Mouse (Mus musculus): ENCODE data around the gene Map1lc3a. TPM values are rescaled to one million over a fixed set of nuclear protein-coding genes. Genes with fewer than 3 reads are reported as not detected.

Map1lc3a gene
- polyA plus RNA-seq, 1 experiment from 2014 or later: 113 TPM

DNA sequence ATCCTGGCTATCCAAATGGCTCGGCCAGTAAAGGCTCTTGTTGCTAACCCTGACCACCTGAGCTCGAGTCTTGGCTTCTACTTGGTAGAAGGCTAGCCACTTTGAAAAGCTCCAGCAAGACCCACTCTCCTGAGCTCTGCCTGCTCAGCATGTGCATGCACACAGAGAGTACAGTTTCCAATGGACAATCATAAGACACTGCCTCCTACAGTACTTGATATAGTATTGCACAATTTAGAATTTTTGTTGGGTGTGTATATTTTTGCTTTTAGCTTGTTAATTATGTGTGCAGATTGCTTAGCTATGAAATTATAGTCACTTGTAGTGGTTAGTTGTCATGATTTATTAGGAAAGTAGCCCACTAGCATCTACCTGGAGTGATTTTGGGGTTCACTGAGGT is 27.4 kb upstream of the Map1lc3a start:
- H3K36me3 ChIP-seq (replicated peaks; ENCODE audit: control insufficient read depth, insufficient read depth, low read depth, low read length): peaks cover 24% of the 10 kb centered on the region
- WGBS: 88% methylated on average over 2 of the region's 2 CpGs
- ATAC-seq (replicated peaks; ENCODE audit: insufficient number of reproducible peaks, low FRiP score, low TSS enrichment, low read depth): no peak

DNA sequence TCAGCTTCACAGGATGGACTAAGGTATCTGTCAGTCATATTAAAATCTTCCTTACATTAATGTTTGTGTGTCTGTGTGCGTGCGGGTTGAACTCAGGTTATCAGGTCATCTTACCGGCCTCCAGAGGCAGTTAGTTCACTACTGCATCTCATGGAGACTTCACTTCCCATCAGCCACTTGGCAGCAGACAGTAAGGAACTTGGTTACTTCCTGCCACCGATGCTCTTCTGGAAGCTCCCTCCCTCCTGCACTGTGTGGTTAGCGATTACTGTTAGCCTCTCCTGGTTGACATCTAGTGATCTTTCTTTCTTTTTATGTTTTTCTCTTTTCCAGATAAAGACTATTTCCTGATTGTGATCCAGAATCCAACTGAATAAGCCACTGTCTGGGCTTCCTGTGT is 26.5 kb upstream of the Map1lc3a start:
- H3K4me2 ChIP-seq (ENCODE audit: low read depth, low read length): no peak overlapping the region
- DNase-seq (ENCODE audit: low spot score) (no peak), ATAC-seq (replicated peaks; ENCODE audit: insufficient number of reproducible peaks, low FRiP score, low TSS enrichment, low read depth) (no peak)
- no peak overlapping the region for H3K27ac ChIP-seq (replicated peaks; ENCODE audit: low read depth, low read length)
- WGBS: 92% methylated on average over 5 of the region's 5 CpGs
- H3K9me3 ChIP-seq (replicated peaks; ENCODE audit: control insufficient read depth, low read length): no peaks in the 10 kb centered on the region
- H3K9ac ChIP-seq (replicated peaks; ENCODE audit: low read length): no peak overlapping the region
- H3K4me3 ChIP-seq (ENCODE audit: low read depth, low read length): no peak overlapping the region
- H3K27me3 ChIP-seq (ENCODE audit: control insufficient read depth, insufficient read depth, low read length): no peaks in the 10 kb centered on the region
- H3K36me3 ChIP-seq (replicated peaks; ENCODE audit: control insufficient read depth, insufficient read depth, low read depth, low read length): peaks cover 24% of the 10 kb centered on the region
- no peaks in the 10 kb centered on the region for H3K4me1 ChIP-seq (ENCODE audit: control insufficient read depth, insufficient read depth, low read length)

More for the DNA sequence above, 27.4 kb upstream of the Map1lc3a start:
- Histone ChIP-seq H3K27me3 (ENCODE audit: control insufficient read depth, insufficient read depth, low read length) (no peaks in the 10 kb centered on the region), H3K27ac (replicated peaks; ENCODE audit: low read depth, low read length) (no peak overlapping the region), H3K9ac (replicated peaks; ENCODE audit: low read length) (no peak overlapping the region), H3K4me1 (ENCODE audit: control insufficient read depth, insufficient read depth, low read length) (no peaks in the 10 kb centered on the region), H3K4me2 (ENCODE audit: low read depth, low read length) (no peak overlapping the region), H3K4me3 (ENCODE audit: low read depth, low read length) (no peak overlapping the region), H3K9me3 (replicated peaks; ENCODE audit: control insufficient read depth, low read length) (no peaks in the 10 kb centered on the region)
- no peak for DNase-seq (ENCODE audit: low spot score)

DNA sequence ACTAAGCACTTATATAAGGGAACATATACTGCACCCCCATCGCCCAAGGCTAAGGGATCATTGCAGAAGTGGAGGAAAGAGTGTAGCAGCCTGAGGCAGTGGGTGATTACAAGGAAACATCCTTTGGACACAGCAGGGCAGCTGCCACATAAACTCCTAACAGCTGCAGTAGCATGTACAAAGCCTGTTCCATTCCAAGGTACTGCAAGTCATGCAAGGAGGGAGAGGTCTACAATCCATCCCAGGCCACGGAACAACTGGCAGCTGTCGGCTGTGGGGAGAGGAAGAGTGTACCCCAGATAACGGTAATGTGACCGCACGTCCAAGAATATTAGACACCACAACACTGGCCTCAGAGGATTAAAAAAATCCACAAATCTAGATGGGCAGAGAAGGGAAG is 10.6 kb upstream of the Map1lc3a start:
- WGBS: 83% methylated on average over 6 of the region's 6 CpGs
- no peak overlapping the region for H3K4me3 ChIP-seq (ENCODE audit: low read depth, low read length)
- no peak for ATAC-seq (replicated peaks; ENCODE audit: insufficient number of reproducible peaks, low FRiP score, low TSS enrichment, low read depth)
- no peak overlapping the region for H3K9ac ChIP-seq (replicated peaks; ENCODE audit: low read length)
- no peaks in the 10 kb centered on the region for H3K36me3 ChIP-seq (replicated peaks; ENCODE audit: control insufficient read depth, insufficient read depth, low read depth, low read length)
- no peaks in the 10 kb centered on the region for H3K27me3 ChIP-seq (ENCODE audit: control insufficient read depth, insufficient read depth, low read length)
- H3K27ac ChIP-seq (replicated peaks; ENCODE audit: low read depth, low read length): no peak overlapping the region
- H3K9me3 ChIP-seq (replicated peaks; ENCODE audit: control insufficient read depth, low read length): no peaks in the 10 kb centered on the region
- no peak overlapping the region for H3K4me2 ChIP-seq (ENCODE audit: low read depth, low read length)
- no peaks in the 10 kb centered on the region for H3K4me1 ChIP-seq (ENCODE audit: control insufficient read depth, insufficient read depth, low read length)
- no peak for DNase-seq (ENCODE audit: low spot score)

DNA sequence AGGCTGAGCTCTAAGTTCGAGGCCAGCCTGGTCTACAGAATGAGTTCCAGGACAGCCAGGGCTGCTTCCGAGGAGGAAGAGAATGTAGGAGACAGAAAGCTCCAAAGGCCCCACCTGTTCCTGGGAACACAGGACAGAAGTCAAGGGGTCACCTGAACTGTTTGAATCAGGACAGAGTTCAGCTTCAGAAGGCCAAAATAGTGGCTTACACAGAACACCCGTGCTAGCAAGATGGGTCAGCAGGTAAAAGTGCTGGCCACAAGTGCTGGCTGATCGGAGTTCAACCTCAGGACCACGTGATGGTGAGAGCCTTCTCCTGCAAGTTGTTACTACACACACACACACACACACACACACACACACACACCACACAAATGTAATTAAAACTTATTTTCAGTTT is 9.2 kb upstream of the Map1lc3a start:
- H3K9me3 ChIP-seq (replicated peaks; ENCODE audit: control insufficient read depth, low read length): no peaks in the 10 kb centered on the region
- no peak overlapping the region for H3K27ac ChIP-seq (replicated peaks; ENCODE audit: low read depth, low read length)
- no peak overlapping the region for H3K9ac ChIP-seq (replicated peaks; ENCODE audit: low read length)
- DNase-seq (ENCODE audit: low spot score) (no peak), ATAC-seq (replicated peaks; ENCODE audit: insufficient number of reproducible peaks, low FRiP score, low TSS enrichment, low read depth) (no peak)
- H3K36me3 ChIP-seq (replicated peaks; ENCODE audit: control insufficient read depth, insufficient read depth, low read depth, low read length): no peaks in the 10 kb centered on the region
- WGBS: 90% methylated on average over 5 of the region's 5 CpGs
- H3K4me2 ChIP-seq (ENCODE audit: low read depth, low read length): no peak overlapping the region
- H3K27me3 ChIP-seq (ENCODE audit: control insufficient read depth, insufficient read depth, low read length): no peaks in the 10 kb centered on the region
- no peaks in the 10 kb centered on the region for H3K4me1 ChIP-seq (ENCODE audit: control insufficient read depth, insufficient read depth, low read length)
- no peak overlapping the region for H3K4me3 ChIP-seq (ENCODE audit: low read depth, low read length)

DNA sequence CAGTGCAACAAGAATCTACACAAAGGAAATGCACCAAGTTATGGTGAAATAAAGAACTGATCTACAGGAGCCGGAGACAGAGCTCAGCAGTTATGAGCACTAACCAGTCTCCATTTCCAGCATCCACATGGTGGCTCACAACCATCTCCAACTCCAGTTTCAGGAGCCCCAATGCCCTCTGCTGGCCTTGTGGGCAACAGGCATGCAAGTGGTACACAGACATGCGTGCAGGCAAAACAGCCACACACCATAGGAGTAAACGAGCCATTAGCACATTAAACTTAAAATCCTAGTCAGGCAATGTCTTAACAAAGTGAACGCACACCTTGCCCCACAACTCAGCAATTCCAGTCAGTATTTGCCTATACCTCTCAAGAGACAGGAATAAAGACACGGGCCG is 4.1 kb upstream of the Map1lc3a start:
- no peak overlapping the region for H3K4me2 ChIP-seq (ENCODE audit: low read depth, low read length)
- peak; percentile 12 for DNase-seq (ENCODE audit: low spot score)
- H3K27ac ChIP-seq (replicated peaks; ENCODE audit: low read depth, low read length): no peak overlapping the region
- ATAC-seq (replicated peaks; ENCODE audit: insufficient number of reproducible peaks, low FRiP score, low TSS enrichment, low read depth): no peak
- H3K9me3 ChIP-seq (replicated peaks; ENCODE audit: control insufficient read depth, low read length): no peaks in the 10 kb centered on the region
- H3K9ac ChIP-seq (replicated peaks; ENCODE audit: low read length): no peak overlapping the region
- H3K4me3 ChIP-seq (ENCODE audit: low read depth, low read length): no peak overlapping the region
- WGBS: 82% methylated on average over 6 of the region's 6 CpGs
- no peaks in the 10 kb centered on the region for H3K36me3 ChIP-seq (replicated peaks; ENCODE audit: control insufficient read depth, insufficient read depth, low read depth, low read length)
- no peaks in the 10 kb centered on the region for H3K4me1 ChIP-seq (ENCODE audit: control insufficient read depth, insufficient read depth, low read length)
- no peaks in the 10 kb centered on the region for H3K27me3 ChIP-seq (ENCODE audit: control insufficient read depth, insufficient read depth, low read length)

DNA sequence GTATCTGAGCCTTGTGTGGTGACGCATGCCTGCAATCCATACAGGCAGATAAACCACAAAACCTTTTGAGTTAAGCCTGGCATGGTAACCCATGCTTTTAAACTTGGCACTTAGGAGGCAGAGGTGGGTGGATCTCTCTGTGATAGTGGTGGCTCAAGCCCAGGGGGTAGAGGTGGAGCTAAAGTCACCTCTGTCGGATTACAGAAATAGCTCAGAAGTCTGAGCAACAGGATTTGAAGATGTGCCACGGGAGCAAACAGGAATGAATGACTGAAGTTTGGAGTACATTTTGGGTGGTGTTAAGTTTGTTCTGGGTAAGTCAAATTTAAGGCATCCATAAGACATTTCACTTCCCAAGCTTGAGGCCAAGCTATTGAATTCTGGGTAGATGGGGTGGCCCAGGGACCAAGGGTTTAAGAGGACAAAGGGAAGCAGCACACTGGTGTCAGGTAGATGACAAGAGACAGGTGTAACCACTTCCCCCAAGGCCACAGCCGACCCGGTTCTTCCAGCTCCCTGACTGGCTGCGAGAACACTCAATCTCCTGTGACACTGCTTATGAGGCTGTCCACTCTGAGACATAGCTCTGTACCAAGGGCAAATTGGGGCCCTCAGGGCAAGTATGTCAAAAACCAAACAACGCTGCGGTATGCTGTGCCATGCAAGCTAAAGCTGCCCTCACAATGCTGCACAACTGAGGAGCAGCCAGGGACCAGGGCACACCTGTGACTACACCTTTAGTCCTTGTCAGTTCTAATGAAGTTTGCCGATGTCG is 3.5 kb upstream of the Map1lc3a start:
- Histone ChIP-seq H3K27ac (replicated peaks; ENCODE audit: low read depth, low read length) (no peak overlapping the region), H3K27me3 (ENCODE audit: control insufficient read depth, insufficient read depth, low read length) (no peaks in the 10 kb centered on the region), H3K4me3 (ENCODE audit: low read depth, low read length) (no peak overlapping the region), H3K9me3 (replicated peaks; ENCODE audit: control insufficient read depth, low read length) (no peaks in the 10 kb centered on the region), H3K36me3 (replicated peaks; ENCODE audit: control insufficient read depth, insufficient read depth, low read depth, low read length) (no peaks in the 10 kb centered on the region), H3K4me2 (ENCODE audit: low read depth, low read length) (no peak overlapping the region), H3K9ac (replicated peaks; ENCODE audit: low read length) (no peak overlapping the region), H3K4me1 (ENCODE audit: control insufficient read depth, insufficient read depth, low read length) (no peaks in the 10 kb centered on the region; the same call in 1 of the 2 replicates)
- no peak for ATAC-seq (replicated peaks; ENCODE audit: insufficient number of reproducible peaks, low FRiP score, low TSS enrichment, low read depth)
- 73% methylated on average over 10 of the region's 10 CpGs for WGBS
- no peak for DNase-seq (ENCODE audit: low spot score)

DNA sequence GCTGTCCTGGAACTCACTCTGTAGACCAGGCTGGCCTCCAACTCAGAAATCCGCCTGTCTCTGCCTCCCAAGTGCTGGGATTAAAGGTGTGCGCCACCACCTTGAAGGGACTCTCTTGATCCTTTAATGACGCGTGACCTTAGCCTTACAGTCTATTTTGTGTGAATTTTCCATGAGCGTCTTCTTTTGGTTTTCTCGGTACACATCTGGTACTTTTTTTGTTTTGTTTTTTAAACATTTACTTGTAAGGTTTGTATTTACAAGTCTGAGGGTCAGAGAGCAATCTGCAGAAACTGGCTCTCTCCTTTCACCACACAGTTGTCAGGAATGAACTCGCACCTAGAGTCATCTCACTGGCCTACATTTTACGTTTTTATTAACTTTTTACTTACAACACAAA is 2.5 kb upstream of the Map1lc3a start:
- DNase-seq (ENCODE audit: low spot score) (no peak), ATAC-seq (replicated peaks; ENCODE audit: insufficient number of reproducible peaks, low FRiP score, low TSS enrichment, low read depth) (no peak)
- H3K4me3 ChIP-seq (ENCODE audit: low read depth, low read length): no peak overlapping the region
- H3K4me2 ChIP-seq (ENCODE audit: low read depth, low read length): no peak overlapping the region
- no peaks in the 10 kb centered on the region for H3K27me3 ChIP-seq (ENCODE audit: control insufficient read depth, insufficient read depth, low read length)
- no peaks in the 10 kb centered on the region; the same call in 1 of the 2 replicates for H3K4me1 ChIP-seq (ENCODE audit: control insufficient read depth, insufficient read depth, low read length)
- H3K9ac ChIP-seq (replicated peaks; ENCODE audit: low read length): no peak overlapping the region
- H3K36me3 ChIP-seq (replicated peaks; ENCODE audit: control insufficient read depth, insufficient read depth, low read depth, low read length): no peaks in the 10 kb centered on the region
- no peak overlapping the region for H3K27ac ChIP-seq (replicated peaks; ENCODE audit: low read depth, low read length)
- 87% methylated on average over 8 of the region's 8 CpGs for WGBS
- H3K9me3 ChIP-seq (replicated peaks; ENCODE audit: control insufficient read depth, low read length): no peaks in the 10 kb centered on the region

DNA sequence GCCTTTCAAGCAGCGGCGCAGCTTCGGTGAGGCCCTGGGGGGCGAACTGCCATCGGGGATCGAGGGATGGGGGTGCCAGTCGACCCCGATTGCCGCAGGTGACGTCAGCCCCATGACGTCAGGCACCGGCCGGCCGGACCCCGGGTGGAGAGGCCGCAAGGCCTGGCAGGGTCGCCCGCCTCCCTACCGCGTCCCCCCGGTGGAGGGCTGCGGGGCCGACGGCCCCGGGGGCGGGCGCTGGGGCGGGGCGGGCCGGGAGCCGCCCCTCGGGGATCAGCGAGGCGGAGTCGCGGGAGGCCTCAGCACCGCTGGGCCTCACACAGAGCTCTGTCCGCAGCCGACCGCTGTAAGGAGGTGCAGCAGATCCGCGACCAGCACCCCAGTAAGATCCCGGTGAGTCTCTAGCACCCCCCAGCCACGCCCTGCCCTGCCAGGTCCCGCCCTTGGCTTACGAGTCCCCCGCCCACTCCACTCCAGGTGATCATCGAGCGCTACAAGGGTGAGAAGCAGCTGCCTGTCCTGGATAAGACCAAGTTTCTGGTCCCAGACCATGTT is 601 bp downstream of the Map1lc3a start:
- no peaks in the 10 kb centered on the region for H3K36me3 ChIP-seq (replicated peaks; ENCODE audit: control insufficient read depth, insufficient read depth, low read depth, low read length)
- under 1% methylated on average over 35 of the region's 49 CpGs for WGBS
- H3K9ac ChIP-seq (replicated peaks; ENCODE audit: low read length): peak overlapping the region; percentile 58
- peak; percentile 79 for ATAC-seq (replicated peaks; ENCODE audit: insufficient number of reproducible peaks, low FRiP score, low TSS enrichment, low read depth)
- H3K4me2 ChIP-seq (ENCODE audit: low read depth, low read length): peak overlapping the region; percentile 77
- H3K9me3 ChIP-seq (replicated peaks; ENCODE audit: control insufficient read depth, low read length): no peaks in the 10 kb centered on the region
- peak; percentile 63 for DNase-seq (ENCODE audit: low spot score)
- no peaks in the 10 kb centered on the region; the same call in 1 of the 2 replicates for H3K4me1 ChIP-seq (ENCODE audit: control insufficient read depth, insufficient read depth, low read length)
- H3K27me3 ChIP-seq (ENCODE audit: control insufficient read depth, insufficient read depth, low read length): no peaks in the 10 kb centered on the region
- H3K27ac ChIP-seq (replicated peaks; ENCODE audit: low read depth, low read length): no peak overlapping the region
- peak overlapping the region; percentile 64 for H3K4me3 ChIP-seq (ENCODE audit: low read depth, low read length)
